Mouse (Mus musculus): ENCODE measurements around the gene Morc2a. TPM values are rescaled to one million over a fixed set of nuclear protein-coding genes. Genes with fewer than 3 reads are reported as not detected.

Morc2a gene
- polyA plus RNA-seq, 2 experiments from 2014 or later: 6.5 to 7.8 TPM

- ATAC-seq: no peak
Measured at GRCm38 (mm10) chr11:3684723-3685430, 35.9 kb downstream of the Morc2a start.

GRCm38 (mm10) chr11:3685431-3685830, 36.4 kb downstream of the Morc2a start:
- no peak for ATAC-seq

- ATAC-seq: no peak
Measured at GRCm38 (mm10) chr11:3686318-3686717, 37.3 kb downstream of the Morc2a start.

GRCm38 (mm10) chr11:3686885-3687284, 37.9 kb downstream of the Morc2a start:
- no peak for ATAC-seq

GRCm38 (mm10) chr11:3691746-3692145, 42.8 kb downstream of the Morc2a start:
- no peak for ATAC-seq

GRCm38 (mm10) chr11:3696086-3696616, 47.2 kb downstream of the Morc2a start:
- no peak for ATAC-seq

- no peak for ATAC-seq
Measured at GRCm38 (mm10) chr11:3697441-3697840, 48.5 kb downstream of the Morc2a start.

- ATAC-seq: no peak
Measured at GRCm38 (mm10) chr11:3703089-3703992, 54.4 kb downstream of the Morc2a start.

GRCm38 (mm10) chr11:3704404-3704803, 55.4 kb downstream of the Morc2a start:
- ATAC-seq: no peak

GRCm38 (mm10) chr11:3707057-3707456, 58.1 kb downstream of the Morc2a start:
- no peak for ATAC-seq

GRCm38 (mm10) chr11:3710203-3710602, 61.2 kb downstream of the Morc2a start:
- no peak for ATAC-seq

- ATAC-seq: no peak
Measured at GRCm38 (mm10) chr11:3714486-3714885, 65.5 kb downstream of the Morc2a start.

GRCm38 (mm10) chr11:3716662-3717061, 67.7 kb downstream of the Morc2a start:
- no peak for ATAC-seq

GRCm38 (mm10) chr11:3722036-3722435, 73.0 kb downstream of the Morc2a start:
- ATAC-seq: no peak

- ATAC-seq: no peak
Measured at GRCm38 (mm10) chr11:3722861-3723260, 73.9 kb downstream of the Morc2a start.

- no peak for ATAC-seq
Measured at GRCm38 (mm10) chr11:3723910-3724309, 74.9 kb downstream of the Morc2a start.

- ATAC-seq: no peak
Measured at GRCm38 (mm10) chr11:3724726-3725125, 75.7 kb downstream of the Morc2a start.

GRCm38 (mm10) chr11:3725331-3726054, 76.5 kb downstream of the Morc2a start:
- no peak for ATAC-seq

GRCm38 (mm10) chr11:3727438-3728105, 78.6 kb downstream of the Morc2a start:
- ATAC-seq: no peak

GRCm38 (mm10) chr11:3731469-3731868, 82.5 kb downstream of the Morc2a start:
- ATAC-seq: no peak

GRCm38 (mm10) chr11:3733933-3734636, 85.1 kb downstream of the Morc2a start:
- ATAC-seq: no peak

GRCm38 (mm10) chr11:3735715-3736114, 86.7 kb downstream of the Morc2a start:
- ATAC-seq: no peak

Data from activated CD4-positive, CD25-positive, alpha-beta regulatory T cell, adult 4 months (primary cell).